Mouse (Mus musculus): Measurements from ENCODE around the gene Dolpp1.

- TF ChIP-seq POLR2A (IDR thresholded peaks at IDR 0.05; ENCODE audit: insufficient read depth, low read depth, low read length) (no peak), EP300 (IDR thresholded peaks at IDR 0.05; ENCODE audit: insufficient read depth, low read depth, low read length) (no peak), CTCF (IDR thresholded peaks at IDR 0.05) (no peak)
Observed at GRCm38 (mm10) chr2:30357552-30358510, 34.2 kb upstream of the Dolpp1 start.

All from heart, adult 2 months (tissue).